Mouse (Mus musculus): ENCODE results near the gene Nags. TPM values are rescaled to one million over a fixed set of nuclear protein-coding genes. Genes with fewer than 3 reads are reported as not detected.
"Not testable (repeated sequence)": the region's sequence is repeated elsewhere in the genome, so short reads cannot be mapped to it uniquely, and the experiment has no call there.

The Nags gene
- total RNA-seq, 2 experiments from 2014 or later, result 0.43 TPM; not detected in 1

DNA sequence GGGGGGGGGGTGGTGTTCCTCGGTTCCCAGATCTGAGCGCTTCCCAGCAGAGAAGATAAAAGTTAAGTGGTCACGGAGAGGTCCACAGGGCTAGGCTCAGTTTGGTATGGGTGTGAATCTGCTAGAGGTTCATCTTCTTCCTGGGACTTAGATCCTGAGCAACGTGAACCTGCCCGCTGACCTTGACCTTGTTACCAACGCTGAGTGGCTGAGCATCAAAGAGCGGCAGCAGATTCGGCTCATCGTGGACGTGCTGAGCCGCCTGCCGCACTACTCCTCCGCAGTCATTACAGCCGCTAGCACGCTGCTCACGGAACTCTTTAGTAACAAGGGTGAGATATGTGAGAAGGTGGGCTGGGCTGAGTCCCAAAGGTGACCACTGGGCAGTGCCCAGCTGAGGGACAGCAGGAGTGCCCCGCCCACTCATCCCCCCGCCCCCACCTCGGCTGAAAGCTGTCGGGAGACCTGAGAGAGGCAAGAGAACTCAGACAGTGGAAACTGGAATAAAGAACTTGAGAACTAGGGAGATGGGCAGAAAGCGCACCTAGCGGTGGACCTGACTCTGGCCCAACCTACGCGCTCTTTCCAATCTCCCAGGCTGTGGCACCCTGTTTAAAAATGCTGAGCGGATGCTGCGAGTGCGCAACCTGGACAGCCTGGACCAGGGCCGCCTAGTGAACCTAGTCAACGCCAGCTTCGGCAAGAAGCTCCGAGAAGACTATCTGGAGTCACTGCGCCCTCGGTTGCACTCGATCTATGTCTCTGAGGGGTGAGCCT lies 2.1 kb downstream of the Nags start:
- no peak for ATAC-seq (replicated peaks; ENCODE audit: low FRiP score, poor library complexity, severe bottlenecking)

DNA sequence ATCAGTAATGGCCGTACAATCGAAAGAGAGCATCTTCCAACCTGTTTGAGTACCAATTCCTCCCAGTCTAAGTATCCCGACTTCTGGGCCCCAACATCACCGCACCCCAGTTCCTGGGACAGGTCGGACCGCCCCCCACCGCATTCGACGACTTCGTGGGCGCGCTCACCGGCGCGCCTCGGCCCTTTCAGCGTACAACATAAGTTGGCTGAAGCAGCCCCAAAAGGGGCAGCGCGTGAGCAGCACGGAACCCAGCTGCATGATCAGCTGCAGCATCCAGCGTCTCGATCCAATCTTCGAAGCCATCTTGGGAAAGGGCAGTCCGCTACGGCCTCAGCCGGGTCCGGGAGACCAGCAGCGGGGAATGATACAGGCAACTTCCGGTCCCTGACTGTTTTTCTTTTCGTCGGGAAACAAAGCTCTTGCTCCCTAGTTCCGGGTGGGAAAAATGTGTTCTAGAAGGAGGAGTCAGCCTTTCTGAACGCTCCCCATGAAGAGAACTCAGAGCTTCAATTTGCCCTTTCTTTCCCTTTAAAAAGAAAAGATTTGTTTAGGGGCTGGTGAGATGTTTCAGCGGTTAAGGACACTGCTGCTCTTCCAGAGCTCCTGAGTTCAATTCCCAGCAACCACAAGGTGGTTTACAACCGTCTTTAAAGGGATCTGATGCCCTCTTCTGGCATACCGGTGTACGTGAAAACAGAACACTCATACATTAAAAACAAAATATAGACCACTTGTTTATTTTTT lies 10.9 kb downstream of the Nags start, which contains the start of gene Tmem101:
Gene Tmem101 (minus strand): TSS at position 366 of the 747 bp plus-strand sequence.
- peak; percentile 91 for ATAC-seq (replicated peaks; ENCODE audit: low FRiP score, poor library complexity, severe bottlenecking)

DNA sequence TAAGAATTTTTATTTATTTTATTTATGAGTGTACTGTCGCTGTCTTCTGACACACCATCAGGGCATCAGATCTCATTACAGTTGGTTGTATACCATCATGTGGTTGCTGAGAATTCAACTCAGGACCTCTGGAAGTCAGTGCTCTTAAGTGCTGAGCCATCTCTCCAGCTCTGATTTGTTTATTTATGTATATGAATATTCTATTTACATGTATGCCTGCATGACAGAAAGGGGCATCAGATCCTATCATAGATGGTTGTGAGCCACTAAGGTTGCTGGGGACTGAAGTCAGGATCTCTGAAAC lies 11.4 kb downstream of the Nags start:
- no peak for ATAC-seq (replicated peaks; ENCODE audit: low FRiP score, poor library complexity, severe bottlenecking)

DNA sequence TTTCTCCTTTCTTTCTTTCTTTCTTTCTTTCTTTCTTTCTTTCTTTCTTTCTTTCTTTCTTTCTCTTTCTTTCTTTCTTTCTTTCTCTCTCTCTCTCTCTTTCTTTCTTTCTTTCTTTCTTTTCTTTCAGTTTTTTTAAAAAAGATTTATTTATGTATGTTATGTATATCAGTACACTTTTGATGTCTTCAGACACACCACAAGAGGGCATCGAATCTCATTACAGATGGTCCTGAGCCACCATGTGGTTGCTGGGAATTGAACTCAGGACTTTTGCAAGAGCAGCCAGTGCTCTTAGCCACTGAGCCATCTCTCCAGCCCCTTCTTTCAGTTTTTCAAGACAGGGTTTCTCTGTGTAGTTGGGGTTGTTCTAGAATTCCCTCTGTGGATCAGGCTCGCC lies 12.7 kb downstream of the Nags start:
- not testable (repeated sequence) for ATAC-seq (replicated peaks; ENCODE audit: low FRiP score, poor library complexity, severe bottlenecking)

DNA sequence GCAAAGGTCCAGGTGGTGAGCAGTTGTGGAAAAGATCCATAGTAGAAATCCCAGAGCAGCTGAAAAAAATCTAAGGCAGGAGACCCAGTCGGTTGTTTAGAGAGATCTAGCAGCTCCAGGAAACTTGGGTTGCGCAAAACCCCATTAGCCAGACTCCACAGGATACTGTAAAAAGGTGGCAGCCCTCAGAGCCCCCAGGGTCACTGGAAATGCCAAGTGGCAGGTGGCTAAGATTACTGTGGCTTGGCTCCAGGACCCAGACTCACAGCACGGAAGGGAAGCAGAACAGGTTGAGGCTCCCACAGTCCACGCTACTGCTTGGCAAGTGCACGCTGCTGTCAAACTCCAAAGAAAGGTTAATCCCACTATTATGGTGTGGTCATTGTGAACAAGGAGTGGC lies 14.5 kb downstream of the Nags start:
- ATAC-seq (replicated peaks; ENCODE audit: low FRiP score, poor library complexity, severe bottlenecking), result no peak

GRCm38 (mm10) chr11:102165971-102166722 lies 20.8 kb downstream of the Nags start:
- no peak for ATAC-seq (replicated peaks; ENCODE audit: low FRiP score, poor library complexity, severe bottlenecking)

DNA sequence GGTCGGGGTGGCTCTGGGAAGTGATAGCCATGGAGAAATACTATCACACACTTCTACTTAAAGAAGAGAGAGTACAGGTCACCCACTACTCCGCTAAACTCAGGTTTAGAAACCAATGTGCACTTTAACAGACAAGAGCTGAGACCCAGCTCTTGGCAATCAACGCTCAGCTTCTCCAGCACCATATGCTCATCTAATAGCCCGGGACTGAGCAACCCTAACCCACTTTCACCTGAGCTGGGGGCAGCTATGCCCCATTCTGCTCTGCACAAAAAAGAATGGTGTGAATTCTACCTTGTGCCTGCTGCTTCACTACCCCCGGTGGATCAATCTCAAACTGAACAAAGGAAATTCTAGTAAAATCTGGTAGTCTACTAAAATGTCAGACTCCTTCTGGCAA lies 22.2 kb downstream of the Nags start:
- no peak for ATAC-seq (replicated peaks; ENCODE audit: low FRiP score, poor library complexity, severe bottlenecking)

GRCm38 (mm10) chr11:102168689-102169088 lies 23.4 kb downstream of the Nags start:
- ATAC-seq (replicated peaks; ENCODE audit: low FRiP score, poor library complexity, severe bottlenecking), result no peak

DNA sequence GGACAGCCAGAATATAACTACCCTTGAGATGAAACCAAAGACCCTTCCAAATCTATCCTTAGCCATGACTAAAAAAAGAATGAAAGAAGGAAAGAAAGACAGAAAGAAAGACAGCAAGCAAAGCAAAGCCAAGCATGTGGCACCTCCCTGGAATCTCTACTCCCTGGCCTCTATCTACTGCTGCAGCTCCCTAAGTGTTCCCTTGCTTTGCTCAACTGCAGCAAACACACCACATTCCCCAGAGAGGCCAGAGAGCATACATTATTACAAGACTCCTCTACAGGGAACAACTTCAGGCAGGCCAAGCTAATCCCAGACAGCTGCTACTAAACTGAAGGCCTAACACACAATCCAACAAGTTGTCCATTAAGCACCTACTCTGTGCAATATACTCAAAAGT lies 34.5 kb downstream of the Nags start:
- no peak for ATAC-seq (replicated peaks; ENCODE audit: low FRiP score, poor library complexity, severe bottlenecking)

DNA sequence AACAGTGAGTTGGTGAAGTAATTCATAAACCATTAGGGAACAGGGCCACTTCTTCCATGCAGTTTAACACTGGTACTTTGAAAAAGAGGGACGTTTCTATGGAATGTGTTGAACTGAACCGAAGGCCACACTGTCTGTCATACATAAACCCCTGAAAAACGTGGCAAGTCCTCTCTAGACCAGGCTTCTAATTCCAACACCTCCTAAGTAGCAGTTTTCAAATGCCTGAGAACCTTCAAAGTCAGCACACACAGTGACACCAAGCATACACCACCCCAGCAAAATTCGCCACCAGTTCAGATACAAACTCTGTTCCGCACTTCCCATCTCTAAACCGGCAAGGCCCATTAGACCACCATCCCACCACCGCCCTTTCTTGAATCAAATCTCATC lies 38.9 kb downstream of the Nags start:
- ATAC-seq (replicated peaks; ENCODE audit: low FRiP score, poor library complexity, severe bottlenecking), result peak; percentile 20; the same call in 1 of the 2 replicates

DNA sequence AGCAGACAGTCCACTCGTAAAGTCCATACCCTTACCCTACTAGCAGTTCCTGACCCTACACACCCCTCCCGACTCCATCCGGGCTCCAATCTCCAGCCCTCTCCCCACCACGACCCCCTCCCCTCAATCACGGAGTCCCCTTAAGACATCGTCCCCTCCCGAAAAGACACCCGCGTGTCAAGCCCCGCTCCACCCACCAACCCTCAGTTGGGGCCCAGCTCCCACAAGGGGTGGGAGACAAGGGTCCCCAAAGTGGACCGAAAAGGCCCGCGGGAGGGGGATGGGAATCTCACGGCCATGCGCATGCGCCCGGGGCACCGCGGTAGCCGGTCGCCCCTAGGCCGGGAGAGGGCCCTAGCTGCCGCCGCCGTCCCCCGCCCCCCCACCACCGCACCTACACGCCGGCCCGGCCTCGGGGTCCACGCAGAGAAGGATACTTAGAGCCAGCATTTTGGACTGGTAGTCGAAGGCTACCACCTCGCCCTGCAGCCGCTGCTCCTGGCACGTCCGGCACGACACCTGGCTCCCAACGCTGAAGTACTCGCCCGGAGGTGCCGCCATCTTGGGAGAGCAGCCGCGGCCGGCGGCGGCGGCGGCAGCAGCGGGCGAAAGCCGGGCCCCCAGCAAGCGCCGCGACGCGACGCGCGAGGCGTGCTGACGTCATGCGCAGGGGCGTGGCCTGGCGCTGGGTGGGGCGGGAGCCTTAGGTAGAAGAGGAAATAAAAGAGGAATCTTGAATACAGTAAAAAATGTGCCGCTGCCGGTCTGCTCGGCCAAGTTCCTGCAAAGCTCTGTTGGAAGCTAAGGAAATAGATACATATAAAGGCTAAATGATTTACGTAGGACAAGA lies 39.6 kb downstream of the Nags start, which contains the start of gene Lsm12:
Gene Lsm12 (minus strand): TSS at position 651 of the 850 bp plus-strand sequence.
- ATAC-seq (replicated peaks; ENCODE audit: low FRiP score, poor library complexity, severe bottlenecking), result peak; percentile 91

GRCm38 (mm10) chr11:102185677-102186076 lies 40.4 kb downstream of the Nags start:
- no peak for ATAC-seq (replicated peaks; ENCODE audit: low FRiP score, poor library complexity, severe bottlenecking)

GRCm38 (mm10) chr11:102186235-102186634 lies 40.9 kb downstream of the Nags start:
- ATAC-seq (replicated peaks; ENCODE audit: low FRiP score, poor library complexity, severe bottlenecking), result no peak

DNA sequence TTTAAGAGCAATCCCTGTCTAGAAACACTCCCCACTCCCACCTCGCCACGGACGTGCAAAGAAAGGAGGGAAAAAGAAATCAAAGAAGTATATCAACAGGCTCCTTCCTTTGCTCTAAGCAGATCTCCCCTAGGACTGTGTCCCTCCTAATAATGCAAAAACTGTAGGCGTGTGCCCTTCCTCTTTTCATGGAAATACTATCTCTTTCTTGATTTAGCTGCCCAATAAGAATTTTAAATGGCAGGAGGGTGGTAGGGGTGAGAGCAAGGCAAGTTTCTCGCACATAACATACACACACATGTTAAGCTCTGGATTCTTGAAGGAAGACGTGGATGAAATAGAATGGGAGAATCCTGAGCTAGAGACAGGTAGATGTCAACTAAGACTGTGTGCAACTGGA lies 43.7 kb downstream of the Nags start:
- no peak for ATAC-seq (replicated peaks; ENCODE audit: low FRiP score, poor library complexity, severe bottlenecking)

DNA sequence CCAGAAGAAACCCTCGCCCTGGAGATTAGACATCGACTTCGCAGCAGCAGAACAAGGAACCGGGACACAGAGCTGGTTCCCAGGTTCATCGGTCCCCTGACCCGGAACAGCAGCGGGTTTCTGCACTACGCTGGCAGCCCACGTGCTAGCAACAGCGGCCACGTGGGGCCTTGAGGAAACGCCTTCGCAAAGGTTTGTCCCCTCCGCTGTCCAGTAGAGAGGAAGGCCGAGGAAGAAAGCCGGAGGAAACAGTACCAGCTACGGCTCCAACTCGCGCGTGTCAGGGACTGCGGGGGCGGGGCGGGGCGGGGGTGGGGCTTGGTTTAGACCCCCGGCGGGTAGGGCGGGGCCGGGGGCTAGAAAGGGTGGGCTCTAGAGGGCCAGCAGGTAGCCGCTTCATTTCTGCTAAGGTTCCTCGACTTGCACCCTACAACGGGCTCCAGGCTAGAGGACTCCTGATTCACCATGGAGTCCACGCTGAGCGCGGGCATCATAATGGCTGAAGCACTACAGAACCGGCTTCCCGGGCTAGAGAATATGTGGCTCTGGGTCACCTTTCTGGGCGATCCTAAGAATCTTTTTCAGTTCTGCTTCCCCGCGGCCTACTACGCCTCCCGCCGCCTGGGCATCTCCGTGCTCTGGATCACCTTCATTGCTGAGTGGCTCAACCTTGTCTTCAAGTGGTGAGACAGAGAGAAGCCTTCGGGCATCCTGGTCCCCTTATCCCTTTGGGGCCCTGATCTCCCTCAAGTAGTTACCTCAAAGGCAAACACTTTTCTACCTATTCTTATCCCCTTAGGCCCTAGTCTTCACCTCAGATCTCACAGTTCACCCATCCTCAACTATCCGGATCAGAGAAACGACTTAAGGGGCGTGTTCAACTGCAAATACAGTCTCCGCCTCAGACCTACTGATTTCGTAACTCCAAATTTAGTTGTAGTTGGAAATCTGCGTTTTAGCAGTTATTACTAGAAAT lies 44.4 kb downstream of the Nags start, which contains the start of gene G6pc3:
Gene G6pc3 (plus strand): TSS at position 160 of the 976 bp plus-strand sequence.
- peak; percentile 42; the same call in 1 of the 2 replicates for ATAC-seq (replicated peaks; ENCODE audit: low FRiP score, poor library complexity, severe bottlenecking)

GRCm38 (mm10) chr11:102190848-102191247 lies 45.5 kb downstream of the Nags start:
- ATAC-seq (replicated peaks; ENCODE audit: low FRiP score, poor library complexity, severe bottlenecking), result no peak

GRCm38 (mm10) chr11:102193657-102194440 lies 48.5 kb downstream of the Nags start:
- ATAC-seq (replicated peaks; ENCODE audit: low FRiP score, poor library complexity, severe bottlenecking), result no peak

All from erythroblast, adult 5-6 weeks (primary cell).